Mouse (Mus musculus) ES-E14 (cell line): ENCODE data around the gene Rapgef3.

Experiments
- CHD2 ChIP-seq: IDR thresholded peaks from 2 replicates; pipeline ENCODE4 v1.6.1; 2014; ENCODE audit warnings: mild to moderate bottlenecking, low read depth, low read length, inconsistent platforms
- MAFK ChIP-seq: IDR thresholded peaks from 2 replicates; pipeline ENCODE4 v1.6.1; 2014; ENCODE audit warnings: mild to moderate bottlenecking, low read depth, low read length, inconsistent platforms; ENCODE audit not compliant: insufficient read depth
- ZC3H11A ChIP-seq: IDR thresholded peaks from 2 replicates; pipeline ENCODE4 v1.6.1; 2012; ENCODE audit warnings: low read depth, mild to moderate bottlenecking, inconsistent platforms, low read length, borderline replicate concordance

- TF ChIP-seq MAFK, result no peak
- TF ChIP-seq ZC3H11A, result no peak
- TF ChIP-seq CHD2, result no peak
These were observed 42.5 kb downstream of the Rapgef3 start for GRCm38 (mm10) chr15:97725198-97725785.
